Mouse (Mus musculus) cerebellum, adult 2 months (tissue): ENCODE results near the gene Eefsec. TPM values are rescaled to one million over a fixed set of nuclear protein-coding genes. Genes with fewer than 3 reads are reported as not detected.

ENCODE experiments used
- DNase-seq, 2 experiments: peaks; one replicate each; pipeline ENCODE4 v3.0.0; 2021
- H3K27ac ChIP-seq: fragments of 200-500 bp; 2 replicates; pipeline ENCODE4 v1.5.1; 2012; ENCODE audit warnings: low read length, control low read depth, inconsistent platforms; ENCODE audit not compliant: insufficient read depth
- H3K27me3 ChIP-seq: fragments of 200-500 bp; 2 replicates; pipeline ENCODE4 v1.6.1; 2012; ENCODE audit warnings: inconsistent platforms, mild to moderate bottlenecking, low read length, moderate library complexity; ENCODE audit not compliant: control insufficient read depth, insufficient read depth
- H3K4me1 ChIP-seq: fragments of 200-500 bp; 2 replicates; pipeline ENCODE4 v1.6.1; 2011; ENCODE audit warnings: low read length; ENCODE audit not compliant: control insufficient read depth, insufficient read depth
- H3K4me3 ChIP-seq: fragments of 200-500 bp; replicated peaks from 2 replicates; pipeline ENCODE3; 2011; ENCODE audit warnings: mild to moderate bottlenecking, low read depth, low read length, control low read depth; ENCODE audit not compliant: insufficient read depth
- CTCF ChIP-seq: fragments of 200-500 bp; IDR thresholded peaks from 2 replicates; pipeline ENCODE4 v1.5.1; 2011; ENCODE audit warnings: low read depth, mild to moderate bottlenecking, control low read depth, low read length, moderate library complexity, borderline replicate concordance; ENCODE audit not compliant: insufficient read depth
- POLR2A ChIP-seq: fragments of 200-500 bp; IDR thresholded peaks from 2 replicates; pipeline ENCODE4 v1.6.1; 2011; ENCODE audit warnings: low read length, control low read depth, borderline replicate concordance; ENCODE audit not compliant: insufficient read depth
- WGBS: fragments of 180-500 bp; shearing (Covaris S2); methylation state at CpG from one replicate; pipeline ENCODE4 v1.1.7; 2018; 5-methylcytosine and 5-hydroxymethylcytosine counted together
- polyA plus RNA-seq: library from polyadenylated mRNA; depleted of rRNA; stranded (reverse); fragments of >200 nt; gene quantifications from 2 replicates; pipeline ENCODE4 v1.2.3, GENCODE M21; 2012

Eefsec gene
- polyA plus RNA-seq, 1 experiment = 17.0 TPM

GRCm38 (mm10) chr6:88346776-88347175 lies 99.6 kb downstream of the Eefsec start:
- TF ChIP-seq POLR2A (no peak), CTCF (no peak)
- H3K4me1 ChIP-seq = peaks cover 47% of the 10 kb centered on the region
- no peak overlapping the region for H3K4me3 ChIP-seq
- H3K27ac ChIP-seq = no peak overlapping the region
- WGBS = 17% methylated on average over 1 of the region's 1 CpGs
- H3K27me3 ChIP-seq = no peaks in the 10 kb centered on the region
- DNase-seq = peak; percentile 65 to 85

GRCm38 (mm10) chr6:88345311-88345710 lies 101.0 kb downstream of the Eefsec start:
- Histone ChIP-seq H3K4me1 (peaks cover 47% of the 10 kb centered on the region), H3K27ac (no peak overlapping the region), H3K27me3 (no peaks in the 10 kb centered on the region), H3K4me3 (no peak overlapping the region)
- DNase-seq = peak; percentile 73 to 79
- TF ChIP-seq POLR2A (no peak), CTCF (no peak)
- WGBS = 39% methylated on average over 2 of the region's 2 CpGs

- 55% methylated on average over 7 of the region's 7 CpGs for WGBS
- DNase-seq = peak; percentile 68 to 70
- peaks cover 49% of the 10 kb centered on the region for H3K4me1 ChIP-seq
- no peaks in the 10 kb centered on the region for H3K27me3 ChIP-seq
- H3K4me3 ChIP-seq = no peak overlapping the region
- H3K27ac ChIP-seq = no peak overlapping the region
- TF ChIP-seq CTCF (no peak), POLR2A (no peak)
Observed at GRCm38 (mm10) chr6:88343485-88344450, 102.6 kb downstream of the Eefsec start.

- Histone ChIP-seq H3K4me3 (no peak overlapping the region), H3K27ac (no peak overlapping the region), H3K4me1 (peaks cover 52% of the 10 kb centered on the region), H3K27me3 (no peaks in the 10 kb centered on the region)
- WGBS = 79% methylated on average over 3 of the region's 3 CpGs
- no peak for DNase-seq
- TF ChIP-seq CTCF (no peak), POLR2A (no peak)
Observed at GRCm38 (mm10) chr6:88342965-88343364, 103.4 kb downstream of the Eefsec start.

- H3K4me1 ChIP-seq = peaks cover 36% of the 10 kb centered on the region
Observed at GRCm38 (mm10) chr6:88341182-88341581, 105.2 kb downstream of the Eefsec start.

GRCm38 (mm10) chr6:88340761-88341160 lies 105.6 kb downstream of the Eefsec start:
- 94% methylated on average over 7 of the region's 7 CpGs for WGBS
- Histone ChIP-seq H3K4me3 (no peak overlapping the region), H3K4me1 (peaks cover 32% of the 10 kb centered on the region), H3K27me3 (no peaks in the 10 kb centered on the region), H3K27ac (no peak overlapping the region)
- no peak for TF ChIP-seq CTCF
- no peak for TF ChIP-seq POLR2A
- no peak for DNase-seq

More at GRCm38 (mm10) chr6:88341182-88341581, 105.2 kb downstream of the Eefsec start:
- DNase-seq = no peak
- 100% methylated on average over 3 of the region's 3 CpGs for WGBS
- H3K27me3 ChIP-seq = no peaks in the 10 kb centered on the region
- no peak overlapping the region for H3K27ac ChIP-seq
- TF ChIP-seq POLR2A = no peak
- TF ChIP-seq CTCF = no peak
- H3K4me3 ChIP-seq = no peak overlapping the region

- no peaks in the 10 kb centered on the region for H3K27me3 ChIP-seq
- no peak for TF ChIP-seq POLR2A
- no peak for TF ChIP-seq CTCF
- no peak for DNase-seq
- H3K4me1 ChIP-seq = peaks cover 3% of the 10 kb centered on the region; the same call in 1 of the 2 replicates
- H3K27ac ChIP-seq = no peak overlapping the region
- no peak overlapping the region for H3K4me3 ChIP-seq
Observed at GRCm38 (mm10) chr6:88329336-88329735, 117.0 kb downstream of the Eefsec start.

GRCm38 (mm10) chr6:88321879-88322278 lies 124.5 kb downstream of the Eefsec start:
- peak; percentile 38; the same call in 1 of the 2 replicates for TF ChIP-seq CTCF
- TF ChIP-seq POLR2A = no peak
- no peak overlapping the region for H3K27ac ChIP-seq
- H3K4me1 ChIP-seq = no peaks in the 10 kb centered on the region
- no peak for DNase-seq
- WGBS = 47% methylated on average over 7 of the region's 7 CpGs
- no peak overlapping the region for H3K4me3 ChIP-seq
- H3K27me3 ChIP-seq = no peaks in the 10 kb centered on the region
